Mouse (Mus musculus) cerebellum, adult 9-11 months (tissue): Measurements from ENCODE around the gene Abi3.

Experiments
- DNase-seq: peaks from one replicate; pipeline ENCODE4 v3.0.0; 2022

Gene Abi3

GRCm38 (mm10) chr11:95781557-95781956, 60.7 kb downstream of the Abi3 start:
- no peak for DNase-seq

- DNase-seq, result no peak
These were observed 61.8 kb downstream of the Abi3 start for GRCm38 (mm10) chr11:95780480-95780879.
